Mouse (Mus musculus) testis, adult 2 months (tissue): Measurements from ENCODE around the gene Prkra. TPM values are rescaled to one million over a fixed set of nuclear protein-coding genes. Genes with fewer than 3 reads are reported as not detected.

Experiments
- H3K27ac ChIP-seq: fragments of 200-500 bp; 2 replicates; pipeline ENCODE4 v1.5.1; 2012; ENCODE audit warnings: low read depth, low read length; ENCODE audit not compliant: control insufficient read depth, insufficient read depth
- H3K27me3 ChIP-seq: fragments of 200-500 bp; 2 replicates; pipeline ENCODE4 v1.6.1; 2012; ENCODE audit warnings: mild to moderate bottlenecking, low read length, moderate library complexity; ENCODE audit not compliant: control insufficient read depth, insufficient read depth
- H3K36me3 ChIP-seq: fragments of 200-500 bp; 2 replicates; pipeline ENCODE4 v1.6.1; 2012; ENCODE audit warnings: mild to moderate bottlenecking, low read length; ENCODE audit not compliant: control insufficient read depth, insufficient read depth
- H3K4me1 ChIP-seq: fragments of 200-500 bp; 2 replicates; pipeline ENCODE4 v1.6.1; 2012; ENCODE audit warnings: low read length; ENCODE audit not compliant: control insufficient read depth, insufficient read depth
- H3K4me3 ChIP-seq: fragments of 200-500 bp; 2 replicates; pipeline ENCODE4 v1.5.1; 2012; ENCODE audit warnings: low read depth, mild to moderate bottlenecking, low read length, moderate library complexity, mixed read lengths; ENCODE audit not compliant: control insufficient read depth
- CTCF ChIP-seq: fragments of 200-500 bp; IDR thresholded peaks from 2 replicates; pipeline ENCODE4 v1.5.1; 2012; ENCODE audit warnings: low read depth, mild to moderate bottlenecking, inconsistent platforms, low read length, moderate library complexity; ENCODE audit not compliant: control insufficient read depth, insufficient read depth, insufficient replicate concordance
- POLR2A ChIP-seq: fragments of 200-500 bp; IDR thresholded peaks from 2 replicates; pipeline ENCODE4 v1.6.1; 2012; ENCODE audit warnings: low read depth, mild to moderate bottlenecking, inconsistent platforms, low read length, moderate library complexity; ENCODE audit not compliant: control insufficient read depth
- polyA plus RNA-seq: library from polyadenylated mRNA; depleted of rRNA; stranded (reverse); fragments of >200 nt; gene quantifications from 2 replicates; pipeline ENCODE4 v1.2.3, GENCODE M21; 2012

Gene Prkra
- polyA plus RNA-seq, 1 experiment = 21.1 TPM

DNA sequence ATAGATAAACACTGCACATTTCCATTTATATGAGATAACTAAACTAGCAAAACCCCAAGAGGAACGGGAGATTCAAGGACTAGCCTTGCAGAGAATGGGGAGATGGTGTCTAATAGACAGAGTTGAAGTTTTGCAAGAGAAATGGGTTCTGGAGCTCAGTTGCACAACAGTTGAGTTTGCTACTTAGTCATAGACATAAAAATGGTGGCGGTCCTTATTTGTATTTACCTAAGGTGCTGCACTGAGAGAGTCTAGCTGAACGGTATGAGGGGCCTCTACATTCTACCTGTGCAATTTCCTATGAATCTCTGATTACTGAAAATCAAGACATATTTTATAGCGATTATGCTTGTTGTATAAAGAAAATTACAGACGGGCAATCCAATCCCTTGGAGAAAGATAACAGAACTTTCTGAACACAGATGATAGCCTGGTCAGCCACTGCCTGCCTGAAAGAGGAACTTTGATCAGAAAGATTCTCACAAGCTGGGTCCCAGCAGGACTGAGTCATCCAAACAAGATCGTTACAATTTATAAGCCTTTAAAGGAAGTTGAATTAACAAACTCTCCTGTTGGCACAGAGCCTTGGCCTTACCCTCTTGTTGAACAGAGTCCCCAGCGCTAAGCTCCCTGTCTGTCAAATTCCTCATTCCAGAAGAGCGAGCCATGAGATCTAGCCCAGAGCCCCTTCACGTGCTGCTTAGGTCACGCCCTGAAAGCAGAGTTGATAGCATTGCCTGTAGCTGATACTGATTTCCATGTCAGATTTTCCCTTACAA is 37.3 kb downstream of the Prkra start:
- no peak overlapping the region for H3K4me3 ChIP-seq
- H3K36me3 ChIP-seq = no peaks in the 10 kb centered on the region
- no peak for TF ChIP-seq POLR2A
- no peak for TF ChIP-seq CTCF
- no peak overlapping the region for H3K27ac ChIP-seq
- no peaks in the 10 kb centered on the region for H3K4me1 ChIP-seq
- H3K27me3 ChIP-seq = no peaks in the 10 kb centered on the region

DNA sequence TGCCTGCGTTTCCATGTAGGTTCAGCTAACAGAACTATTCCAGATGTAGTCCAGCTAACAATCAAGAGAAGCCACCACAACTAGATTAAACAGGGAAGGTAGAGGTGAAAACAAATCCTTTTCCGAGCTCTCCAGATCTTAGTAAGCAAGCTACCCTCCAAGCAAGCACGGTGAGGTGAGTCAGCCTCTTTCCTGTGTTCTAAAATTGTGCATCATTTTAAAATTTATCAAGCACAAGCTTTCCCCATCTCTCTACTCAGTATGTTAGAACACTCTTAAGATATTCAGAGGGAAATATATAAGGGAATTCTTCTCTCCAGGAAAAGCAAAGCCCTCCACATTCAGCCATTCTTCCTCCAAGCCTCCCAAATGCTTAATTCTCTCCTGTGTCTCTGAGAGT is 41.1 kb downstream of the Prkra start:
- Histone ChIP-seq H3K4me1 (no peaks in the 10 kb centered on the region), H3K27ac (no peak overlapping the region), H3K4me3 (no peak overlapping the region), H3K27me3 (no peaks in the 10 kb centered on the region), H3K36me3 (no peaks in the 10 kb centered on the region)
- no peak for TF ChIP-seq CTCF
- TF ChIP-seq POLR2A = no peak

DNA sequence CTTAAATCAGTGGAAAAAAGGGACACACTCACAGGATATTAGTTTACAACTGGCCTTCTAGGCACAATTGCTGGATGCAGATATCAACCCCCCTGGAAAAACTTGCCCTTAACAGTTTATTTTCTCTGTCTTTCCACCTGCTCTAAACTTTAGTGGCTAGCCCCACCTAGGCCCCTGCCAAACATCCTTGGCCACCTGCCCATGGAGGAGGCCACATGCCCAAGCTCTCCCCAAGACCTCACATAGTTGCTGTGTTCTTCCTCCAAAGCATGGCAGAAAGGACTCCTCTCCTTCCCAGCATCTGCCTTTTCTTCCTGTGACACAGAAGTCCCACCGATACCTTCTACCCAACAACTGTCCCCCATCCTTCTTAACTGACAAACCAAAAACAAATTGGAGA is 45.6 kb downstream of the Prkra start:
- Histone ChIP-seq H3K27ac (no peak overlapping the region), H3K27me3 (no peaks in the 10 kb centered on the region), H3K4me3 (no peak overlapping the region), H3K4me1 (no peaks in the 10 kb centered on the region), H3K36me3 (no peaks in the 10 kb centered on the region)
- TF ChIP-seq CTCF = no peak
- TF ChIP-seq POLR2A = no peak

DNA sequence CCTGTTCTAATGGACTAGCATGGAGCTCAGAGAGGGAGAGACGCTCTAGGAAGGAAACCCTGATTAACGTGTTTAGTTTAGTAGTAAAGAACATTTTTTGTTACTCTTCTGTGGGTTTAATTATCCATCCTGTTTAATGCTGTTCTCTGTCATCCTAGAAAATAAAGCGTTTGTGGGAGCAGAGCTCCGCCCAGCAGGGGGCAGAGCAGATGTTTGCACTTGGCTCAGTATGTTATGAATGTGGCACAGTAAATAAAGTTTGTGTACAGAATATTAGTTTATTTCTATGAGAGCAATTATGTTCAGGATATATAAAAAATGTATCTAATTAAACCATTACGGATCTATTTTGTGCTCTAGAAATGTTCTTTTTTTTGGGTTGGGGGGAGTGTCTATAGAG is 48.6 kb downstream of the Prkra start:
- Histone ChIP-seq H3K27me3 (no peaks in the 10 kb centered on the region), H3K4me1 (no peaks in the 10 kb centered on the region), H3K4me3 (no peak overlapping the region), H3K27ac (no peak overlapping the region), H3K36me3 (no peaks in the 10 kb centered on the region)
- TF ChIP-seq CTCF (no peak), POLR2A (no peak)

DNA sequence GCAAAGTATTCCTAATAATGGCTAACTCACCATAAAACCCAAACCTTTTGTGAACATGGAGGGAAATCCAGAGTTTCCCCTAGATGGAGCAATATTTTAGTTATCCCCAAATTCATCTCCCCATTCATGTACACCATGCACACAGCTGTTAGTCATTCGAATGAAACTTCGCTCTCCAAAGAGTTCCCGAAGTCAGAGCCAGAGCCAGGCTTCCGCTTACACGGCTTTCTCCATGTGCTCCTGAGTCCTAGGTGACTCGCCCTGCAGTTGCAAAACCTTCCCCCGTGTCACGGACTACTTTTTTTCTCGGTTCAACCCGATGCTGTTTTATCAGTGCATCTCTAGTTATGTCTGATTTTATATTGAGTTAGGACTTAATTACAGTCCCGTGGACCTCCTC is 50.3 kb downstream of the Prkra start:
- Histone ChIP-seq H3K4me1 (no peaks in the 10 kb centered on the region), H3K27ac (no peak overlapping the region), H3K27me3 (no peaks in the 10 kb centered on the region), H3K36me3 (no peaks in the 10 kb centered on the region), H3K4me3 (no peak overlapping the region)
- no peak for TF ChIP-seq CTCF
- TF ChIP-seq POLR2A = no peak

DNA sequence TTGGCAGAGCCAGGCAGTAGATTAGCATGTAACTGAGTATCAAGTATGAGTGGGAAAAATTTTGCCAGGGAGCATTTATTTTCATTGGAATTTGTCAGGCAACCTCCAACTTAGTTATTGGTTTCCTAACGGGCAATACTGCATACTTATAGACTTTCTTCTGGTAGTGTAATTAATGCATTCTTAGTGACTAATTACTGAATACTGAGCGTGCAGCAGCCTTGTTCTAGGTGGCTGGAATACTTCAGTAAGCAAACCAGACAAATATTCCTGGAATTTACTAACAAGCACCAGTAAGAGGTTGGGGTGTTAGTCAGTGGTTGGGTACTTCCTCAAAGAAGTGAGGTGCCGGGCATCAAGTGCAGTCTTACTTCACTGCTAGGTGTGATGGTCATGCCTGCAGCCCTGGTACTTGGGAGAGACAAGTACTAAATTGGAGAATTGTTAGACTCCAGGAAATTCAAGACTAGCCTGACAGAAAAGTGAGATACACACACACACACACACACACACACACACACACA is 55.4 kb downstream of the Prkra start:
- no peaks in the 10 kb centered on the region for H3K4me1 ChIP-seq
- TF ChIP-seq CTCF (no peak), POLR2A (no peak)
- no peak overlapping the region for H3K27ac ChIP-seq
- no peaks in the 10 kb centered on the region for H3K36me3 ChIP-seq
- H3K27me3 ChIP-seq = no peaks in the 10 kb centered on the region
- no peak overlapping the region for H3K4me3 ChIP-seq

DNA sequence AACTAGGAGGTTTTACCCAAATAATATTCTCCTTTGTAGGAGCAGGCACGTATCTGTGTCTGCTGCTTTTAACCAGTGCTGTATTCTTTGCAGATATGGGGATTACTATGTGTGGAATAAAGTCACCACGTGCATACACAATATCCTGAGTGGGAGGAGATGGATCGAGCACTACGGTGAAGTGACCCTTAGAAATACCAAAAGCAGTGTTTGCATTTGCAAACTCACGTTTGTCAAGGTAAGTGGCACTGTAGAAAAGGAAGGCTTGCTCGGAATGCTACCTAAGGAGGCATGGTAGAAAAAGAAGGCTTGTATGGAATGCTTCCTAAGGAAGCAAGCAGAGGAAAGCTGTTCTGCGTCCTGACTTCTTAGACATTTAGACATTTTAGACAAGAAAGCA is 57.6 kb downstream of the Prkra start:
- TF ChIP-seq POLR2A (no peak), CTCF (no peak)
- H3K27ac ChIP-seq = no peak overlapping the region
- no peak overlapping the region for H3K4me3 ChIP-seq

More for the DNA sequence above, 57.6 kb downstream of the Prkra start:
- no peaks in the 10 kb centered on the region for H3K4me1 ChIP-seq
- H3K27me3 ChIP-seq = no peaks in the 10 kb centered on the region
- H3K36me3 ChIP-seq = no peaks in the 10 kb centered on the region
